Mouse (Mus musculus): ENCODE data around the gene B3gnt8. TPM values are rescaled to one million over a fixed set of nuclear protein-coding genes. Genes with fewer than 3 reads are reported as not detected.
A peak's percentile ranks its signal among the peaks of the same experiment; 100 is the strongest.

B3gnt8 gene
- total and polyA plus RNA-seq, 3 experiments, result 0.46 to 1.6 TPM; not detected in 1

DNA sequence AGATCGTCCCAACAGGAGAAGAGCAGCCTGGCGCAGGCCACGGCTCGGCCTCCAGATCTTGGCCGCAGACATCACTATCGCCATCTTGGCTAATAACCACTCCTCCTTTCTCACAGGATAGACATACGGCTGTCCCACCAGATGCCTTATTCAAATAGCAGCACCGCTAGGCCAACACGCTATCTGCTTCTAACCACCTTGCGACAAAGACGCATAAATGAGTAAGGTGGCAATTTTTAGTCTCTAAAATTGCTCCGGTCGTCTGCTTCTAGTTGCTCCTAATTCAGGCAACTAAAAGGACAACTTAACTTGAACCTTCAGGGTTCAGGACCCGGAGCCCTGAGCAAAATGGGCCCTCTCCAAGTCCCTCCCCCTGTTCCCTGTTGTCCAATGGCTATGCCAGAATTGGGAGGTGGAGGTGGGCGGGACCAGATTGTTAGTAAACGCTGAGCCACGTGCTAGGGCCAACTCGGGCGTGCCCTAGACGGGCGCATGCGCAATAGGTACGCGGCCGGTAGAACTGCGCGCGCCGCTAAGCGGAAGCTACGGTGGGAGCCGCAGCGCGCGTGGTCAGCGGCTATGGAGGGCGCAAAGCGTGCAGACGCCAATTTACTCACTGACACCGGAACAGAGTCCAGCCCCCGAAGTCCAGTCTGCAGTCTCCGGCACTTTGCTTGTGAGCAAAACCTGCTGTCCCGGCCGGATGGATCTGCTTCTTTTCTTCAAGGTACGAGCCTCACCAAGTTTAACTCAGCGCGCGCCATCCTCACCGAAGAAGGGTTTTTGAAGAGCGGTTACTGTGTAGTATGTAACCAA, 32.4 kb downstream of the B3gnt8 start, which contains the start of the genes Bckdha and Exosc5 (continued):
- peak; percentile 99 for TF ChIP-seq MAX (IDR thresholded peaks at IDR 0.05; ENCODE audit: low read length)
- TF ChIP-seq ETS1 (IDR thresholded peaks at IDR 0.05; ENCODE audit: low read depth, low read length), result peak; percentile 28; the same call in 1 of the 2 replicates
- no peak for TF ChIP-seq CHD2 (IDR thresholded peaks at IDR 0.05; ENCODE audit: low read length)
- TF ChIP-seq BHLHE40 (IDR thresholded peaks at IDR 0.05; ENCODE audit: borderline replicate concordance, low read depth, low read length), result no peak
- no peak for TF ChIP-seq MAZ (IDR thresholded peaks at IDR 0.05; ENCODE audit: low read depth, low read length)
- TF ChIP-seq RAD21 (IDR thresholded peaks at IDR 0.05; ENCODE audit: low read depth, low read length), result no peak
- TF ChIP-seq UBTF (IDR thresholded peaks at IDR 0.05; ENCODE audit: borderline replicate concordance, insufficient read depth, low read depth, low read length), result no peak
- TF ChIP-seq TCF12 (IDR thresholded peaks at IDR 0.05; ENCODE audit: low read depth, low read length), result no peak
- TF ChIP-seq MAFK (IDR thresholded peaks at IDR 0.05; ENCODE audit: borderline replicate concordance, low read depth, low read length), result no peak
- TF ChIP-seq ZC3H11A (IDR thresholded peaks at IDR 0.05; ENCODE audit: low read depth, low read length), result no peak
- peak; percentile 94 for TF ChIP-seq MYC (IDR thresholded peaks at IDR 0.05; ENCODE audit: low read depth, low read length)

DNA sequence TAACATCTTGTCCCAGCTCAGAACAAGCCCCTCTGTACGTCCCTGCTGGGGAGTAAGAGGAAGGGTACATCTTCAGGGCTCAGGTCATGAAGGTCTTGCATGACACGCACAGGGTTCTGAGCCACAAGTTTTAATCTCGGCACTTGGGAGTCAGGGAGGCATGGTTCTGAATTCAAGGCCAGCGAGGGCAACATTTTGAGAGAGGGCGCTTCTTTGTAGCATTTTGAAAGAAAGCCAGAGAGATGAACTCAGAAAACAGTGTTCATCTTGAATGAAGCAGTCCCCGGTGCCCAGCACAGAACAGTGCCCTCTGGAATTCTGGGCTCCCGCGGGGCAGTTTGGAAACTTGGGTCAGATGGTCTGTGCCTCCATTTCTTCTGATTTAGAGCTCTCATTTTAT, 39.9 kb downstream of the B3gnt8 start:
- Histone ChIP-seq H3K4me3 (ENCODE audit: control insufficient read depth in 1 of 2, insufficient read depth in 1 of 2, low read depth in 2 of 2, low read length in 2 of 2) (no peak overlapping the region), H3K9me3 (replicated peaks; ENCODE audit: insufficient read depth, low read length) (no peaks in the 10 kb centered on the region), H3K79me2 (ENCODE audit: control insufficient read depth, insufficient read depth, low read length, poor library complexity) (peaks cover 7% of the 10 kb centered on the region), H3K27ac (ENCODE audit: control insufficient read depth, low read depth, low read length) (no peak overlapping the region), H3K36me3 (ENCODE audit: control insufficient read depth in 1 of 2, insufficient read depth in 2 of 2, low read length in 2 of 2) (peaks cover 4 to 6% of the 10 kb centered on the region in 2 experiments), H3K27me3 (ENCODE audit: control insufficient read depth in 1 of 2, insufficient read depth in 2 of 2, low read length in 2 of 2) (no peaks in the 10 kb centered on the region), H3K4me1 (ENCODE audit: control insufficient read depth in 1 of 2, insufficient read depth in 2 of 2, low read length in 2 of 2) (0 out of 4 replicates have a peak, but pooled peaks cover 0 to 3% of the 10 kb centered on the region in 2 experiments), H3K9ac (ENCODE audit: control insufficient read depth, low read depth, low read length, poor library complexity, severe bottlenecking) (no peak overlapping the region)
- TF ChIP-seq TCF12 (IDR thresholded peaks at IDR 0.05; ENCODE audit: low read depth, low read length) (no peak), POLR2A (IDR thresholded peaks at IDR 0.05; ENCODE audit: control insufficient read depth in 1 of 2, insufficient read depth in 1 of 2, low read depth in 1 of 2, low read length in 2 of 2, poor library complexity in 1 of 2) (0 out of 4 replicates have a peak, but pooled peaks of 1 of the 2 experiments have one; percentile 10), GABPA (IDR thresholded peaks at IDR 0.05; ENCODE audit: low read depth, low read length) (no peak)
- no peak for DNase-seq (ENCODE audit: low read depth, low spot score)

DNA sequence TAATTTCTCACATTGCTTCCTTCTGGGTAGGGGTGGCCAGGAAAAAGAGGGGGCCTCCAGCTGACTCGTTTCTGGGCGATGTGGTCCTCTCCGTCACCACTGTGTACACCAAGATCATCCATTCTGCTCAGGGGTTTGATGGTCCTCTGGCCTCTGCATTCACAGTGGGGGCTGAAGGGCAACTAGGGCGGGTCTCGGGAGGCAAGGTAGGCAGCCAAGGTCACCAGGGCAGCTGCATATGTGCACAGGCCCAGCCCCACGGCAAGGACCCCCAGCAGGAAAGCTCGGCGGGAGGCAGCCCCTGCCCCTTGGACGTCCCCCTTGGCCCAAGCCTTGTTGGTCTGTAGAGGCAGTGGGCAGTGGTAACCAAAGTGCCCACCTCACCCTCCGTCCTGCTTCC, 42.7 kb downstream of the B3gnt8 start:
- Histone ChIP-seq H3K4me1 (ENCODE audit: control insufficient read depth in 1 of 2, insufficient read depth in 2 of 2, low read length in 2 of 2) (no peaks in the 10 kb centered on the region), H3K9me3 (replicated peaks; ENCODE audit: insufficient read depth, low read length) (no peaks in the 10 kb centered on the region), H3K27me3 (ENCODE audit: control insufficient read depth in 1 of 2, insufficient read depth in 2 of 2, low read length in 2 of 2) (no peaks in the 10 kb centered on the region), H3K36me3 (ENCODE audit: control insufficient read depth in 1 of 2, insufficient read depth in 2 of 2, low read length in 2 of 2) (peaks cover 0 to 4% of the 10 kb centered on the region in 2 experiments; a peak in 3 of 4 replicates), H3K9ac (ENCODE audit: control insufficient read depth, low read depth, low read length, poor library complexity, severe bottlenecking) (no peak overlapping the region), H3K4me3 (ENCODE audit: control insufficient read depth in 1 of 2, insufficient read depth in 1 of 2, low read depth in 2 of 2, low read length in 2 of 2) (no peak overlapping the region), H3K27ac (ENCODE audit: control insufficient read depth, low read depth, low read length) (no peak overlapping the region), H3K79me2 (ENCODE audit: control insufficient read depth, insufficient read depth, low read length, poor library complexity) (no peaks in the 10 kb centered on the region)
- TF ChIP-seq NELFE (IDR thresholded peaks at IDR 0.05; ENCODE audit: low read depth, low read length), result no peak
- no peak for TF ChIP-seq CTCF (IDR thresholded peaks at IDR 0.05 in 2 of 3, conservative IDR thresholded peaks at IDR 0.05 in 1 of 3; ENCODE audit: control insufficient read depth in 1 of 3, insufficient read depth in 1 of 3, low read depth in 2 of 3, low read length in 3 of 3, poor library complexity in 1 of 3, severe bottlenecking in 1 of 3)
- TF ChIP-seq JUND (IDR thresholded peaks at IDR 0.05; ENCODE audit: low read depth, low read length), result no peak
- TF ChIP-seq ELF1 (IDR thresholded peaks at IDR 0.05; ENCODE audit: low read depth, low read length), result no peak
- no peak for TF ChIP-seq SIN3A (IDR thresholded peaks at IDR 0.05; ENCODE audit: low read length)
- DNase-seq (ENCODE audit: low read depth, low spot score), result no peak
